Mouse (Mus musculus): ENCODE results near the gene Dnmt1.

The Dnmt1 gene

GRCm38 (mm10) chr9:20887704-20888385 lies 71.8 kb downstream of the Dnmt1 start, which contains the start of gene Ppan:
Gene Ppan, plus strand, starts transcription at chr9:20888175.
- in situ Hi-C loops (cut with MboI; ENCODE audit: low sequenced_read_pairs) = no loop called here

GRCm38 (mm10) chr9:20887191-20887590 lies 72.5 kb downstream of the Dnmt1 start:
- in situ Hi-C loops (cut with MboI; ENCODE audit: low sequenced_read_pairs) = no loop called here

GRCm38 (mm10) chr9:20886563-20886962 lies 73.1 kb downstream of the Dnmt1 start:
- in situ Hi-C loops (cut with MboI; ENCODE audit: low sequenced_read_pairs) = no loop called here

- in situ Hi-C loops (cut with MboI; ENCODE audit: low sequenced_read_pairs) = no loop called here
Measured at GRCm38 (mm10) chr9:20879097-20879792, 80.4 kb downstream of the Dnmt1 start, which contains the start of gene Angptl6. Gene Angptl6, minus strand, starts transcription at chr9:20879727.

GRCm38 (mm10) chr9:20878710-20879065 lies 81.0 kb downstream of the Dnmt1 start:
- in situ Hi-C loops (cut with MboI; ENCODE audit: low sequenced_read_pairs) = no loop called here

- in situ Hi-C loops (cut with MboI; ENCODE audit: low sequenced_read_pairs) = no loop called here
Measured at GRCm38 (mm10) chr9:20878041-20878709, 81.5 kb downstream of the Dnmt1 start.

GRCm38 (mm10) chr9:20877118-20878040 lies 82.3 kb downstream of the Dnmt1 start:
- in situ Hi-C loops (cut with MboI; ENCODE audit: low sequenced_read_pairs) = no loop called here

- in situ Hi-C loops (cut with MboI; ENCODE audit: low sequenced_read_pairs) = no loop called here
Measured at GRCm38 (mm10) chr9:20876318-20877117, 83.2 kb downstream of the Dnmt1 start.

- in situ Hi-C loops (cut with MboI; ENCODE audit: low sequenced_read_pairs) = no loop called here
Measured at GRCm38 (mm10) chr9:20875021-20875790, 84.5 kb downstream of the Dnmt1 start.

GRCm38 (mm10) chr9:20873521-20873920 lies 86.2 kb downstream of the Dnmt1 start:
- in situ Hi-C loops (cut with MboI; ENCODE audit: low sequenced_read_pairs) = no loop called here

- in situ Hi-C loops (cut with MboI; ENCODE audit: low sequenced_read_pairs) = no loop called here
Measured at GRCm38 (mm10) chr9:20872991-20873390, 86.7 kb downstream of the Dnmt1 start.

- in situ Hi-C loops (cut with MboI; ENCODE audit: low sequenced_read_pairs) = no loop called here
Measured at GRCm38 (mm10) chr9:20870211-20871173, 89.2 kb downstream of the Dnmt1 start.

- in situ Hi-C loops (cut with MboI; ENCODE audit: low sequenced_read_pairs) = no loop called here
Measured at GRCm38 (mm10) chr9:20869246-20869645, 90.4 kb downstream of the Dnmt1 start.

GRCm38 (mm10) chr9:20868448-20869001 lies 91.2 kb downstream of the Dnmt1 start, which contains the start of gene A230050P20Rik:
Gene A230050P20Rik, plus strand, starts transcription at chr9:20868642.
- in situ Hi-C loops (cut with MboI; ENCODE audit: low sequenced_read_pairs) = no loop called here

GRCm38 (mm10) chr9:20866879-20867278 lies 92.8 kb downstream of the Dnmt1 start:
- in situ Hi-C loops (cut with MboI; ENCODE audit: low sequenced_read_pairs) = no loop called here

- in situ Hi-C loops (cut with MboI; ENCODE audit: low sequenced_read_pairs) = no loop called here
Measured at GRCm38 (mm10) chr9:20862225-20862624, 97.5 kb downstream of the Dnmt1 start.

GRCm38 (mm10) chr9:20861821-20862220 lies 97.9 kb downstream of the Dnmt1 start:
- in situ Hi-C loops (cut with MboI; ENCODE audit: low sequenced_read_pairs) = no loop called here

GRCm38 (mm10) chr9:20859926-20860325 lies 99.8 kb downstream of the Dnmt1 start:
- in situ Hi-C loops (cut with MboI; ENCODE audit: low sequenced_read_pairs) = no loop called here

Measured in CH12F3 (cell line).